10 mouse cellular contexts compared by ENCODE assay signal in the genomic region with DNA sequence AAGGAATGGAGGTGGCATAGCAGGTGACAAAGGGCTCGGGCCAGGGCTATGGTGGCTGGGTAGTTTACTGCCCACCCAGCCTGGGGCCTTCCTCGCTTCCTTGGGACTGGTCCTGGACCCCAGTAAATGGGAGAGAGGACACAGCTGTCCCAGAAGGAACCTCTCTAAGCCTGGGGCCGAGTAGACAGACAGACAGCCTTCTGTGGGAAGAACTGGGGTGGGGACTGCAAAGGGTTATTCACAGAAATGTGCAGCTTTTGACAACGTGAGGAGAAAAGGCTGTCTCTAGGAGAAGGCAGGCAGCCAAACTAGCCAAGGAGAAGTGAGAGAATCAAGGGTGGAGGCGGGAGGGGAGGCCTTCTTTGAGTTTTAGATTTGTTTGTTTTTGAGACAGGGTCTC. TPM values are rescaled to one million over a fixed set of nuclear protein-coding genes. Genes with fewer than 3 reads are reported as not detected.
DNase-seq lines count a peak whose midpoint lies in the region; ATAC-seq and TF ChIP-seq lines count a peak whose summit lies in the region.
"Had no signal": no experiment of that assay in that cellular context is flagged by ENCODE, and none has a peak within 500 bp of the region (broad histone marks: within the 10 kb centered on the region; RNA-seq: fewer than 3 reads in every experiment).

No protein-coding gene starts in this region.

- peak; percentile 22 for DNase-seq in gastrocnemius, adult 2 months
- DNase-seq in gastrocnemius, postnatal 4 days (ENCODE audit: low spot score in 2 of 2) = no peak
- peak; percentile 59 for DNase-seq in lung, postnatal 0 days (ENCODE audit: low spot score)
- no peak for DNase-seq in lung, adult 18-20 months
- no peak for DNase-seq in limb, embryonic 10.5 days (ENCODE audit: low spot score)
- DNase-seq in cerebellum, postnatal 4 days (ENCODE audit: low spot score in 2 of 2) = no peak
- no peak for DNase-seq in left cerebral cortex, adult 8-10 months (ENCODE audit: low spot score in 2 of 2)
- DNase-seq: cerebellum, adult 11 months; thymus, adult 2 months had no signal

- TF ChIP-seq CTCF in gastrocnemius, adult 2 months (IDR thresholded peaks at IDR 0.05) = no peak
- no peak for TF ChIP-seq CTCF in lung, postnatal 0 days (IDR thresholded peaks at IDR 0.05)

- H3K4me1 ChIP-seq in lung, postnatal 0 days (ENCODE audit: insufficient read depth, low read depth, low read length) = peaks cover 39% of the 10 kb centered on the region
- peaks cover 88% of the 10 kb centered on the region for H3K4me1 ChIP-seq in limb, embryonic 10.5 days
- peaks cover 27% of the 10 kb centered on the region for H3K4me1 ChIP-seq in neural tube, embryonic 15.5 days

- H3K9me3 ChIP-seq in lung, postnatal 0 days (ENCODE audit: low read length) = no peaks in the 10 kb centered on the region
- H3K9me3 ChIP-seq in limb, embryonic 10.5 days (replicated peaks) = no peaks in the 10 kb centered on the region
- no peaks in the 10 kb centered on the region for H3K9me3 ChIP-seq in neural tube, embryonic 15.5 days (replicated peaks)

- H3K36me3 ChIP-seq in lung, postnatal 0 days (ENCODE audit: insufficient read depth, low read length) = no peaks in the 10 kb centered on the region
- H3K36me3 ChIP-seq in limb, embryonic 10.5 days = peaks cover 46% of the 10 kb centered on the region
- H3K36me3 ChIP-seq in neural tube, embryonic 15.5 days = no peaks in the 10 kb centered on the region

- peak overlapping the region; percentile 86 for H3K27ac ChIP-seq in gastrocnemius, adult 2 months
- H3K27ac ChIP-seq in lung, postnatal 0 days (ENCODE audit: low read length) = peak overlapping the region; percentile 96
- H3K27ac ChIP-seq in limb, embryonic 10.5 days = peak overlapping the region; percentile 90
- H3K27ac ChIP-seq in neural tube, embryonic 15.5 days (replicated peaks) = peak overlapping the region; percentile 72; the same call in 1 of the 2 replicates

- no peaks in the 10 kb centered on the region for H3K27me3 ChIP-seq in lung, postnatal 0 days (replicated peaks; ENCODE audit: insufficient read depth, low read length)
- no peaks in the 10 kb centered on the region for H3K27me3 ChIP-seq in limb, embryonic 10.5 days (ENCODE audit: low read depth, poor library complexity, severe bottlenecking)
- peaks cover 12% of the 10 kb centered on the region for H3K27me3 ChIP-seq in neural tube, embryonic 15.5 days (replicated peaks)

- 33% methylated on average over 5 of the region's 5 CpGs for WGBS in lung, postnatal 0 days
- 47% methylated on average over 5 of the region's 5 CpGs for WGBS in limb, embryonic 10.5 days
- WGBS in neural tube, embryonic 15.5 days = 65% methylated on average over 5 of the region's 5 CpGs

- TF ChIP-seq EP300 in lung, postnatal 0 days (IDR thresholded peaks at IDR 0.05) = 0 out of 2 replicates have a peak, but pooled peaks have one; percentile 13

- H3K9ac ChIP-seq in lung, postnatal 0 days (replicated peaks; ENCODE audit: low read depth) = no peak overlapping the region
- H3K9ac ChIP-seq in neural tube, embryonic 15.5 days (replicated peaks) = no peak overlapping the region

- H3K4me3 ChIP-seq in gastrocnemius, adult 2 months = no peak overlapping the region
- H3K4me3 ChIP-seq in lung, postnatal 0 days (ENCODE audit: low read depth, low read length) = no peak overlapping the region
- H3K4me3 ChIP-seq in limb, embryonic 10.5 days = no peak overlapping the region
- no peak overlapping the region for H3K4me3 ChIP-seq in neural tube, embryonic 15.5 days (replicated peaks)

- H3K4me2 ChIP-seq in lung, postnatal 0 days (replicated peaks; ENCODE audit: low read depth, low read length) = no peak overlapping the region
- H3K4me2 ChIP-seq in neural tube, embryonic 15.5 days = no peak overlapping the region

- intact Hi-C loops in gastrocnemius, adult 2 months (cut with DNase I) = no loop called here

- no peak for ATAC-seq in lung, postnatal 0 days
- no peak for ATAC-seq in neural tube, embryonic 15.5 days (ENCODE audit: low FRiP score)

RNA-seq across cellular contexts. Expression of gene Snai1, which starts 6.5 kb away (rescaled TPM):
- 1 to 10 TPM; 1.1 to 1.2 TPM for total RNA-seq in gastrocnemius, adult 2 months (2021)
- 1 to 10 TPM; 6.3 to 7.0 TPM for total RNA-seq in gastrocnemius, postnatal 4 days (2021)
- polyA plus RNA-seq in lung, postnatal 0 days (2015; fragmentation: Nextera tagmentation; extraction: Ambion mirVana) = 55.4 and 63.0 TPM in 2 replicates
- polyA plus RNA-seq in limb, embryonic 10.5 days (2016; fragmentation: Nextera tagmentation; extraction: Ambion mirVana) = 94.9 and 118 TPM in 2 replicates
- polyA plus RNA-seq in neural tube, embryonic 15.5 days (2015; fragmentation: Nextera tagmentation; extraction: Ambion mirVana) = 6.3 and 8.6 TPM in 2 replicates
- total RNA-seq in left cerebral cortex, adult 8-10 months (2022) = under 1 TPM; 0.48 to 0.93 (median 0.70) TPM

RNA-seq across cellular contexts. Expression of gene Spata2, which starts 51.8 kb away (rescaled TPM):
- 10 to 100 TPM; 18.4 to 18.9 TPM for total RNA-seq in gastrocnemius, adult 2 months (2021)
- total RNA-seq in gastrocnemius, postnatal 4 days (2021) = 10 to 100 TPM; 16.2 to 19.5 TPM
- 8.7 and 8.9 TPM in 2 replicates for polyA plus RNA-seq in lung, postnatal 0 days (2015; fragmentation: Nextera tagmentation; extraction: Ambion mirVana)
- polyA plus RNA-seq in limb, embryonic 10.5 days (2016; fragmentation: Nextera tagmentation; extraction: Ambion mirVana) = 19.5 and 21.5 TPM in 2 replicates
- polyA plus RNA-seq in neural tube, embryonic 15.5 days (2015; fragmentation: Nextera tagmentation; extraction: Ambion mirVana) = 27.0 and 28.6 TPM in 2 replicates
- 10 to 100 TPM; 66.1 to 71.2 (median 70.1) TPM for total RNA-seq in left cerebral cortex, adult 8-10 months (2022)

RNA-seq across cellular contexts. Expression of gene Rnf114, which starts 52.0 kb away (rescaled TPM):
- 10 to 100 TPM; 40.0 to 40.9 TPM for total RNA-seq in gastrocnemius, adult 2 months (2021)
- 10 to 100 TPM; 22.6 to 23.3 TPM for total RNA-seq in gastrocnemius, postnatal 4 days (2021)
- 111 and 119 TPM in 2 replicates for polyA plus RNA-seq in lung, postnatal 0 days (2015; fragmentation: Nextera tagmentation; extraction: Ambion mirVana)
- 130 and 131 TPM in 2 replicates for polyA plus RNA-seq in limb, embryonic 10.5 days (2016; fragmentation: Nextera tagmentation; extraction: Ambion mirVana)
- 98.4 and 106 TPM in 2 replicates for polyA plus RNA-seq in neural tube, embryonic 15.5 days (2015; fragmentation: Nextera tagmentation; extraction: Ambion mirVana)
- total RNA-seq in left cerebral cortex, adult 8-10 months (2022) = 10 to 100 TPM; 57.8 to 62.9 (median 60.1) TPM

Comparison
In these comparisons a context has a peak if more than half of its experiments do, and no peak if none do; other contexts are left out.
1. DNase-seq: peak in gastrocnemius, adult 2 months (single experiment) and lung, postnatal 0 days (single experiment); none in gastrocnemius, postnatal 4 days (0 of 2), lung, adult 18-20 months (0 of 2), limb, embryonic 10.5 days (single experiment), cerebellum, postnatal 4 days (0 of 2) and left cerebral cortex, adult 8-10 months (0 of 2).
2. Peak in every context shown above with its lines, with median percentiles within 50 percentile points of each other: H3K27ac ChIP-seq.